Mouse (Mus musculus) frontal cortex, postnatal 36 days (tissue): Measurements from ENCODE around the gene Zfy2.

ENCODE experiments used
- DNase-seq, 2 experiments: peaks; one replicate each; pipeline ENCODE4 v3.0.0; 2022; ENCODE audit warnings: low spot score in 2 of 2

Zfy2 gene

GRCm38 (mm10) chrY:2170309-2170708, at the start of gene Zfy2:
Gene Zfy2 (minus strand): TSS chrY:2170409.
- DNase-seq, result no peak
